Mouse (Mus musculus) forebrain, embryonic 11.5 days (tissue): ENCODE measurements around the gene Sp4. TPM values are rescaled to one million over a fixed set of nuclear protein-coding genes. Genes with fewer than 3 reads are reported as not detected.
A peak's percentile ranks its signal among the peaks of the same experiment; 100 is the strongest.

Source experiments
- ATAC-seq: fragments of 200-750 bp; cut with Nextera tagmentation; replicated peaks from 2 replicates; pipeline ENCODE4 v1.8.0; 2017; ENCODE audit warnings: moderate TSS enrichment; ENCODE audit not compliant: low FRiP score
- DNase-seq: peaks from one replicate; pipeline ENCODE4 v3.0.0-alpha.2; 2017; ENCODE audit warnings: low spot score
- H3K27ac ChIP-seq: fragments of 300-500 bp; sonication (generic); 2 replicates; pipeline ENCODE4 v1.5.1; 2014; ENCODE audit warnings: low read depth, low read length
- H3K27me3 ChIP-seq: fragments of 300-500 bp; sonication (generic); 2 replicates; pipeline ENCODE4 v1.6.1; 2014; ENCODE audit warnings: mild to moderate bottlenecking, low read length, mixed read lengths; ENCODE audit not compliant: control insufficient read depth, insufficient read depth
- H3K36me3 ChIP-seq: fragments of 300-500 bp; sonication (generic); 2 replicates; pipeline ENCODE4 v1.6.1; 2014; ENCODE audit warnings: mild to moderate bottlenecking, low read length, moderate library complexity, mixed read lengths; ENCODE audit not compliant: control insufficient read depth, insufficient read depth
- H3K4me1 ChIP-seq: fragments of 300-500 bp; sonication (generic); replicated peaks from 2 replicates; pipeline ENCODE4 v1.6.1; 2014; ENCODE audit warnings: low read length, mixed read lengths; ENCODE audit not compliant: control insufficient read depth, insufficient read depth
- H3K4me2 ChIP-seq: fragments of 300-500 bp; sonication (generic); 2 replicates; pipeline ENCODE4 v1.6.1; 2014; ENCODE audit warnings: low read depth, mild to moderate bottlenecking, low read length, moderate library complexity, mixed read lengths; ENCODE audit not compliant: severe bottlenecking
- H3K4me3 ChIP-seq: fragments of 300-500 bp; sonication (generic); 2 replicates; pipeline ENCODE4 v1.5.1; 2014; ENCODE audit warnings: low read depth, low read length
- H3K9ac ChIP-seq: fragments of 300-500 bp; sonication (generic); 2 replicates; pipeline ENCODE4 v1.6.1; 2014; ENCODE audit warnings: low read length
- H3K9me3 ChIP-seq: fragments of 300-500 bp; sonication (generic); 2 replicates; pipeline ENCODE4 v1.6.1; 2016; ENCODE audit warnings: low read length, mixed read lengths; ENCODE audit not compliant: control insufficient read depth
- WGBS: fragments of 180-500 bp; shearing (Covaris S2); extraction: QIAGEN DNeasy Blood & Tissue Kit; methylation state at CpG from one replicate; pipeline ENCODE4 v1.1.7; 2014; 5-methylcytosine and 5-hydroxymethylcytosine counted together
- polyA plus RNA-seq: library from polyadenylated mRNA; unstranded; fragments of >200 nt; fragmentation: Nextera tagmentation; extraction: Ambion mirVana; gene quantifications from 2 replicates; pipeline ENCODE4 v1.2.1, GENCODE M21; 2014

Sp4 gene
- polyA plus RNA-seq, 1 experiment from 2014 or later = 24.6 TPM

DNA sequence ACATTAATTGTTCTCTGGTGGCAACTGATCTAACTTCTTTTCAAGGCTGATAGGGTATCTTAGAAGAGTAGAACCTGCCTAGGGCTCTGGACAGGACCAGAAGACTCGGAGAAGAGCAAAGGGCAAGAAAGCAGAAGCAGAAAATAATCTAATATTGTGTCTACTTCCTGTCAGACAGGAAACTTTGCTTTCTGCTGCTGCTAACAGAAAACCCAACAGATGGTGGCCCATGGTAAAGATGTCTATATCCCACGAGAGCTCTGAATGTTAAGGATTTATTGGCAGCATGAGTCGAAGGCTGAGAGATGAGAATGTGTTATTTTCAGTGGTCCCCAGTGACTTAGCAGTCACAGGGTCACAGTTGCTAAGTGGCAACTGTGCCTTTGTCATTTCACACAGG is 80.1 kb downstream of the Sp4 start:
- ATAC-seq (no peak), DNase-seq (no peak)
- no peak overlapping the region for H3K4me3 ChIP-seq
- 88% methylated on average over 3 of the region's 3 CpGs for WGBS
- H3K9me3 ChIP-seq = no peaks in the 10 kb centered on the region
- no peaks in the 10 kb centered on the region for H3K4me1 ChIP-seq
- no peak overlapping the region for H3K9ac ChIP-seq
- no peaks in the 10 kb centered on the region for H3K27me3 ChIP-seq
- no peak overlapping the region for H3K27ac ChIP-seq
- H3K36me3 ChIP-seq = no peaks in the 10 kb centered on the region
- no peak overlapping the region for H3K4me2 ChIP-seq

DNA sequence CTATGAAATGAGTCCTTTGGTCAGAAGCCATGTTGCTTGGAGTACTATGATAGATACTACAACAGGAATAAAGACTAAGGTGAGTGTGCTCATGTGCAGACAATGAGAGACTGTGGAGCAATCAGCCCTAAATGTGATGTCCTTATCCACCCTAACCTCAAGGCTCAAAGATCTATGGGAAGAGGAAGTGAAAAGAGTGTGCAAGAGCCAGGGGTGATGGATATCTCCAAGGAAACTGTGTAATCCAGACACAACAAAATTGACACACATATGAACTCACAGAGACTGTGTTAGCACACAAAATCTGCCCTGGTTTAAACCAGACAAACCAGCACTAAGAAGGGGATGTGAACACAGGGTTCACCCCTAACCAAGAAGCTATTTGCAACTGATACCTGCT is 81.2 kb downstream of the Sp4 start:
- no peaks in the 10 kb centered on the region for H3K9me3 ChIP-seq
- no peak overlapping the region for H3K27ac ChIP-seq
- H3K27me3 ChIP-seq = no peaks in the 10 kb centered on the region
- H3K36me3 ChIP-seq = no peaks in the 10 kb centered on the region
- no peak overlapping the region for H3K4me3 ChIP-seq
- no peak overlapping the region for H3K9ac ChIP-seq
- H3K4me2 ChIP-seq = no peak overlapping the region
- DNase-seq (no peak), ATAC-seq (no peak)
- no peaks in the 10 kb centered on the region for H3K4me1 ChIP-seq

DNA sequence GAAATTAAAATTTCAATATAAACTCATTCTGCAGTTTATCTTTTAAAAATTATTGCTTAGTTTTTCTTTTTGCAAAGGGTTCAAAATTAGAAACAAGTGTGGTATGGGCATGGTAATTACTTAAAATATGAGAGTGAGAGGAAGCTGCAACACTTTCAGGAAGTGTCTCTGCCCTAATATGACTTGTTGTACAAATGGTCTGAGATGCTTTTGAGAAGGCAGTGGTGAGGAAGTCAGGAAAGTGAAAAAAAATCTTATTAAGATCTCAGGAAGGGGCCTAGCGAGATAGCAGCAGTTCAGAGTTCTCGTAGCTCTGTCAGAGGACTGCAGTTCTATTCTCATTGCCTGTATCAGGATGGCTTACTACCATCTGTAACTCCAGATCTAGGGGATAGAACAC is 89.1 kb downstream of the Sp4 start:
- ATAC-seq (no peak), DNase-seq (no peak)
- H3K4me2 ChIP-seq = no peak overlapping the region
- WGBS = 89% methylated on average over 2 of the region's 2 CpGs
- H3K36me3 ChIP-seq = no peaks in the 10 kb centered on the region
- no peak overlapping the region for H3K27ac ChIP-seq
- no peak overlapping the region for H3K9ac ChIP-seq
- H3K27me3 ChIP-seq = no peaks in the 10 kb centered on the region
- no peaks in the 10 kb centered on the region for H3K4me1 ChIP-seq
- no peak overlapping the region for H3K4me3 ChIP-seq
- no peaks in the 10 kb centered on the region for H3K9me3 ChIP-seq

DNA sequence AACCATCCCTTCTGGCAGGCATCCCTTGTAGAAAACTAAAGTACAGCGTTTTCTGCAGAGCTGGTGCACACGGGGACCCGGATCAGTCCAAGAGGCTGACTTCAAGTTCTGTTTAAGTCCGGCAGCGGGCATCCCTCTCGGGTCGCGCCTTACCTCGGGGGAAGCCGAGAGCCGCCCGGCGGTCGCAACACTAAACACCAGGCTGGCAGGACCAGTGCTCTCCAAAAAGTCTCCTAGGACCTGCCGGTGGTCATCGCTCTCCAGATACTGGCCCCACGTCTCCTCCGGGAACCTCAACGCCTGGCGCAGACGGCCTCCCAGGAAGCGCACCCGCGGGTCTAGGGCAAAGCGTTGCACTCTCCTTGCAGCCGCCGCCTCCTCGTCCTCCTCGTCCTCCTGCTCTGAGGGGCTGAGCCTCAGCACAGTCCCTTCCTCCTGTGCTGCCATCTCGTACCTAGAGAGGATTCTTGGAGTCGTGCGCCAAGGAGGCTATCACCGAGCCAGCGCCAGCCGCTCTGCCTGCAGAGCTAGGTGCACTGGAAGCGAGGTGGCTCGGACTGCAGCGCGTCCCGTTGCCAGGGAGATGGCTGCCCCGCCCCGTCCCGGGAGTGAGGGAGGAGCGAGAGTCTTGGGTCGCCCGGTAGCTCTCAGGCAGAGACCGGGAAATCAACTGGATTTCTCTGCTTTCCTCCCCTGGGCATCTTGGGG is 102.7 kb downstream of the Sp4 start, which contains the start of gene Dnah11:
Dnah11 (minus strand) TSS at position 658 of the 708 bp plus-strand sequence.
- Histone ChIP-seq H3K27ac (no peak within 1 kb of the TSS), H3K9me3 (no peaks in the 10 kb centered on the region), H3K27me3 (peaks cover 22% of the 10 kb centered on the region), H3K4me1 (peaks cover 2% of the 10 kb centered on the region; the same call in 1 of the 2 replicates), H3K4me3 (peak within 1 kb of the TSS; percentile 45), H3K9ac (peak within 1 kb of the TSS; percentile 20; the same call in 1 of the 2 replicates), H3K4me2 (peak within 1 kb of the TSS; percentile 90), H3K36me3 (no peaks in the 10 kb centered on the region)
- peak; percentile 100 for ATAC-seq
- WGBS = under 1% methylated on average over 47 of the region's 47 CpGs
- DNase-seq = peak; percentile 92

DNA sequence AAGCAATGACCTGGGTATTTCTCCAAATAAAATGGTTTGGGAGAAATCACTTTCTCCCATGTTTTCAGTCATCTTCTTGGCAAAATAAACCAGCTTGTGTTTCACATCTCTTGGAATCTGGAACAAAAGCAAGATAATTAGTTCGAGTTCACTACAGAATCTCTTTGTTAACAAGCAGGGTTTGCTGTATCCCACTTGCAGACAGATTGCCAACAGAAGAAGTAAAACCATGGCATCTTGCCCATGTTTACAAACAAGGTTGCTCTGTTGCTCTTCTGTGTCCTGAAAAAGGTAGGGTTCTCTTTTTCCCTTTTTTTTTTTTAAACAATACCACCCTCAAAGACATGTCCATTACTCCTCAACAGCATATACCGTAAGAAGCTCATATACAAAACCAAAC is 104.7 kb downstream of the Sp4 start:
- no peak for DNase-seq
- H3K4me2 ChIP-seq = no peak overlapping the region
- H3K9ac ChIP-seq = no peak overlapping the region
- no peaks in the 10 kb centered on the region for H3K36me3 ChIP-seq
- no peaks in the 10 kb centered on the region for H3K9me3 ChIP-seq
- WGBS = 69% methylated on average over 2 of the region's 2 CpGs
- peaks cover 2% of the 10 kb centered on the region; the same call in 1 of the 2 replicates for H3K4me1 ChIP-seq
- H3K27ac ChIP-seq = no peak overlapping the region
- no peak for ATAC-seq
- H3K27me3 ChIP-seq = peaks cover 22% of the 10 kb centered on the region
- no peak overlapping the region for H3K4me3 ChIP-seq

DNA sequence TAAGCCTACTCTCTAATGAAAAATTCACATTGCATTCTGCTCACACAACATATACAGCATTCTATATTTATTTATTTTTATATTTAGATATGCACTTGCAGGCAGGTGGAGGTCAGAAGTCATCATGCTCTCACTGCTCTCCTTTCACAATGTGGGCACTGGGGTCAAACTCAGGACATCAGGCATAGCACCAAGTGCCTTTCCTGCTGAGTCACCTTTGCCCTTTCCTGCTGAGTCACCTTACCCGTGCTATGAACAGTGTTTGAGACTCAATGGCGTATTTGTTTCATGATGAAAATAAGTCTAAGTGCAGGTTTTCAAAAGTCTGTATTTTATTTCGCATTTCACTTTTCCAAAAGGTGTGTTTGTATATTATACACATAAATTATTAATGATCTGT is 111.7 kb downstream of the Sp4 start:
- Histone ChIP-seq H3K4me3 (no peak overlapping the region), H3K27me3 (no peaks in the 10 kb centered on the region), H3K27ac (no peak overlapping the region), H3K9me3 (no peaks in the 10 kb centered on the region), H3K36me3 (no peaks in the 10 kb centered on the region), H3K9ac (no peak overlapping the region), H3K4me1 (no peaks in the 10 kb centered on the region; the same call in 1 of the 2 replicates), H3K4me2 (no peak overlapping the region)
- WGBS = 73% methylated on average over 3 of the region's 3 CpGs
- ATAC-seq (no peak), DNase-seq (no peak)

DNA sequence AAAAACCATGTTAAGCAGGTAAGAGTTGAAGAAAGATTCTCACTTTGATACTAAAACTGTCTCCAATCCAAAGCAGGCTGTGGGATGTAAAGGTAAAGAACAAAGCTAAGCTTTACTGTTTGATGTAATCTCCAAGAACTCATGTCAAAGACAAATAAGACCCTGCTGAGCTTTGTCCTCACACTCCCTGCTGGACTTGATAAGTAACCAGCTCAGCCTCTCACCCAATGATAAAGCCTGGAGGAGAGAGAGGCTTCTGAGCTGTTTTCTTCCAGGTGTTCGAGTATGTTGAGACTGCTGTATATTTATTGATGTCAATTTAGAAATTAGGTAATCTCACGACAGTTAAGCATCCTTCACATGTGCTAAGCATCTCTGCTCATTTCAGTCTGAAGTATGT is 113.6 kb downstream of the Sp4 start:
- Histone ChIP-seq H3K9me3 (no peaks in the 10 kb centered on the region), H3K36me3 (no peaks in the 10 kb centered on the region), H3K27me3 (no peaks in the 10 kb centered on the region), H3K4me2 (no peak overlapping the region), H3K4me3 (no peak overlapping the region), H3K9ac (no peak overlapping the region), H3K27ac (no peak overlapping the region), H3K4me1 (no peaks in the 10 kb centered on the region; the same call in 1 of the 2 replicates)
- DNase-seq = no peak
- no peak for ATAC-seq
- 31% methylated on average over 2 of the region's 2 CpGs for WGBS

DNA sequence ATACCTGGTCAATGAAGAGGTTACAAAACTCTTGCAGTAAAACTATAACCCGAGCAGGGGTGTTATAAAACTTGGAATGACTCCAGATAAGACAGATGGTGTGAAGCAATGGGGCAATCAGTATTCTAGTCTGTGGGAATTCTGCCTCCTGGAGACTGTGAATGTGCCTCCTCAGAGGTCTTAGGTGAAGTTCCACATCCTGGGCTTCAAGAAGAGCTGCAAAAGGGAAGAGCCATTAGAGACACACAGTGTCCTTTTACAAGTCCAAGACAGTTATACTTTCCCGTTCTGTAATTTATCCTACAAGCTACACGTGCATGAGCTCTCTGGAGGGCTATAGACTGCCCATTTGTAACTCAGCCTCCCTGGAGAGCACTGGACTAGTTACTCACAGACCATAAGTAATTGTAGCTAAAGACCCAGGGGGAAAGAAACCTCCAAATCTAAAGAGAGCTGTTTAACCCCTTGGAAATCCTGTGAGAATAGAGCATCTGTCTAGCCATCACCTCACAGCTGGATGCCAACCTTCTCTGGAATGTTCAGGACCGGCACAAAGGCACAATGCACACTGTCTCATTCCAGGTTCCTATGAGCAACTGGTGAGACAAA is 114.3 kb downstream of the Sp4 start:
- Histone ChIP-seq H3K4me1 (no peaks in the 10 kb centered on the region; the same call in 1 of the 2 replicates), H3K36me3 (no peaks in the 10 kb centered on the region), H3K9me3 (no peaks in the 10 kb centered on the region), H3K27me3 (no peaks in the 10 kb centered on the region), H3K27ac (no peak overlapping the region), H3K4me3 (no peak overlapping the region), H3K4me2 (no peak overlapping the region), H3K9ac (no peak overlapping the region)
- ATAC-seq (peak; percentile 69), DNase-seq (no peak)
- WGBS = 12% methylated on average over 4 of the region's 4 CpGs
